In genomic region chr2:115694386-115694785, GRCm38 (mm10) we compare ENCODE assay signal across 24 mouse cellular contexts.
DNase-seq lines count a peak whose midpoint lies in the region; ATAC-seq and TF ChIP-seq lines count a peak whose summit lies in the region.
"Had no signal": no experiment of that assay in that cellular context is flagged by ENCODE, and none has a peak within 500 bp of the region (broad histone marks: within the 10 kb centered on the region; RNA-seq: fewer than 3 reads in every experiment).

No protein-coding gene starts in this region.

- TF ChIP-seq POLR2A in olfactory bulb, adult 2 months (IDR thresholded peaks at IDR 0.05; ENCODE audit: insufficient read depth, low read depth, low read length) = no peak

- intact Hi-C loops in gastrocnemius, postnatal 14 days (cut with DNase I; ENCODE audit: low total_unique reads) = no loop called here

- TF ChIP-seq CTCF in olfactory bulb, adult 2 months (IDR thresholded peaks at IDR 0.05; ENCODE audit: insufficient read depth, low read depth, low read length) = no peak
- TF ChIP-seq CTCF in liver, postnatal 0 days (IDR thresholded peaks at IDR 0.05; ENCODE audit: low read depth) = no peak

- no peak overlapping the region for H3K27ac ChIP-seq in embryonic facial prominence, embryonic 14.5 days (replicated peaks; ENCODE audit: low read depth, low read length)
- H3K27ac ChIP-seq in embryonic facial prominence, embryonic 10.5 days (replicated peaks) = no peak overlapping the region
- peak overlapping the region; percentile 93 for H3K27ac ChIP-seq in olfactory bulb, adult 2 months (ENCODE audit: insufficient read depth, low read depth, low read length)
- H3K27ac ChIP-seq in liver, postnatal 0 days (ENCODE audit: low read depth) = no peak overlapping the region
- H3K27ac ChIP-seq: embryonic facial prominence, embryonic 13.5 days; forebrain, embryonic 15.5 days had no signal

- no peak for DNase-seq in embryonic facial prominence, embryonic 14.5 days (ENCODE audit: low spot score)
- DNase-seq in embryonic facial prominence, embryonic 10.5 days (ENCODE audit: low spot score) = no peak
- peak; percentile 66 for DNase-seq in heart, adult 11 months
- no peak for DNase-seq in heart, adult 9 months (ENCODE audit: low spot score in 2 of 2)
- DNase-seq in brain, adult 2 months (ENCODE audit: low read depth, low spot score) = peak; percentile 73
- DNase-seq in liver, postnatal 0 days = no peak
- no peak for DNase-seq in gastrocnemius, postnatal 14 days
- DNase-seq: adrenal gland, adult 8-10 months; adrenal gland, postnatal 14 days; adrenal gland, postnatal 36 days; B cell, adult 2 months; cerebellum, adult 11-12 months; cerebellum, adult 2 months; cerebellum, adult 9-10 months; cerebellum, postnatal 25 days; forebrain, postnatal 0 days had no signal

- no peak overlapping the region for H3K9ac ChIP-seq in embryonic facial prominence, embryonic 14.5 days (ENCODE audit: low read depth, low read length)
- H3K9ac ChIP-seq in liver, postnatal 0 days (replicated peaks) = no peak overlapping the region
- H3K9ac ChIP-seq: embryonic facial prominence, embryonic 13.5 days; forebrain, embryonic 15.5 days; forebrain, postnatal 0 days had no signal

- ATAC-seq in embryonic facial prominence, embryonic 14.5 days (ENCODE audit: low read depth) = 0 out of 2 replicates have a peak, but pooled peaks have one; percentile 15
- no peak for ATAC-seq in liver, postnatal 0 days
- ATAC-seq: activated CD4-positive, CD25-positive, alpha-beta regulatory T cell, adult 4 months; CD4-positive, CD25-positive, alpha-beta regulatory T cell, adult 4 months; forebrain, embryonic 15.5 days; forebrain, postnatal 0 days; Patski had no signal

- no peaks in the 10 kb centered on the region for H3K4me1 ChIP-seq in embryonic facial prominence, embryonic 14.5 days (ENCODE audit: control insufficient read depth, insufficient read depth, low read length)
- H3K4me1 ChIP-seq in embryonic facial prominence, embryonic 10.5 days = no peaks in the 10 kb centered on the region
- peaks cover 3% of the 10 kb centered on the region; the same call in 1 of the 2 replicates for H3K4me1 ChIP-seq in olfactory bulb, adult 2 months (ENCODE audit: control insufficient read depth, insufficient read depth, low read length)
- H3K4me1 ChIP-seq in liver, postnatal 0 days (ENCODE audit: insufficient read depth) = no peaks in the 10 kb centered on the region
- H3K4me1 ChIP-seq: embryonic facial prominence, embryonic 13.5 days; forebrain, embryonic 15.5 days had no signal

- H3K36me3 ChIP-seq in embryonic facial prominence, embryonic 14.5 days (ENCODE audit: control insufficient read depth, insufficient read depth, low read length) = no peaks in the 10 kb centered on the region
- H3K36me3 ChIP-seq in embryonic facial prominence, embryonic 10.5 days (replicated peaks) = peaks cover 10% of the 10 kb centered on the region
- no peaks in the 10 kb centered on the region for H3K36me3 ChIP-seq in liver, postnatal 0 days (replicated peaks; ENCODE audit: insufficient read depth, low read length)
- H3K36me3 ChIP-seq: embryonic facial prominence, embryonic 13.5 days; forebrain, embryonic 15.5 days had no signal

- H3K4me2 ChIP-seq in embryonic facial prominence, embryonic 14.5 days (ENCODE audit: low read depth, low read length) = no peak overlapping the region
- H3K4me2 ChIP-seq in liver, postnatal 0 days (ENCODE audit: low read depth, low read length) = no peak overlapping the region
- H3K4me2 ChIP-seq: embryonic facial prominence, embryonic 13.5 days; forebrain, embryonic 15.5 days had no signal

- TF ChIP-seq EP300 in liver, postnatal 0 days (IDR thresholded peaks at IDR 0.05; ENCODE audit: low read depth) = no peak

- H3K4me3 ChIP-seq in embryonic facial prominence, embryonic 14.5 days (ENCODE audit: low read depth, low read length) = no peak overlapping the region
- H3K4me3 ChIP-seq in embryonic facial prominence, embryonic 10.5 days = no peak overlapping the region
- no peak overlapping the region for H3K4me3 ChIP-seq in olfactory bulb, adult 2 months (ENCODE audit: insufficient read depth, low read depth, low read length)
- no peak overlapping the region for H3K4me3 ChIP-seq in liver, postnatal 0 days (ENCODE audit: low read depth, low read length)
- H3K4me3 ChIP-seq: embryonic facial prominence, embryonic 13.5 days; forebrain, embryonic 15.5 days had no signal

- H3K27me3 ChIP-seq in embryonic facial prominence, embryonic 14.5 days (replicated peaks; ENCODE audit: control insufficient read depth, insufficient read depth, low read length) = no peaks in the 10 kb centered on the region
- H3K27me3 ChIP-seq in embryonic facial prominence, embryonic 10.5 days (replicated peaks; ENCODE audit: low read depth, poor library complexity, severe bottlenecking) = no peaks in the 10 kb centered on the region
- H3K27me3 ChIP-seq in liver, postnatal 0 days (ENCODE audit: insufficient read depth, low read length) = no peaks in the 10 kb centered on the region
- H3K27me3 ChIP-seq: CH12.LX; embryonic facial prominence, embryonic 13.5 days; forebrain, embryonic 15.5 days; Patski had no signal

- WGBS in embryonic facial prominence, embryonic 14.5 days = 85% methylated on average over 6 of the region's 6 CpGs
- WGBS in embryonic facial prominence, embryonic 10.5 days = 83% methylated on average over 6 of the region's 6 CpGs
- 32% methylated on average over 6 of the region's 6 CpGs for WGBS in olfactory bulb, adult 2 months
- WGBS in liver, postnatal 0 days (ENCODE audit: insufficient replicate concordance) = 87% methylated on average over 6 of the region's 6 CpGs

- H3K9me3 ChIP-seq in embryonic facial prominence, embryonic 14.5 days (ENCODE audit: control insufficient read depth, low read length) = no peaks in the 10 kb centered on the region
- no peaks in the 10 kb centered on the region for H3K9me3 ChIP-seq in embryonic facial prominence, embryonic 10.5 days
- H3K9me3 ChIP-seq in liver, postnatal 0 days (ENCODE audit: low read length) = no peaks in the 10 kb centered on the region
- H3K9me3 ChIP-seq: embryonic facial prominence, embryonic 13.5 days; forebrain, embryonic 15.5 days; G1E had no signal

Comparison
In these comparisons a context has a peak if more than half of its experiments do, and no peak if none do; other contexts are left out.
1. DNase-seq: peak in heart, adult 11 months (single experiment) and brain, adult 2 months (single experiment); none in embryonic facial prominence, embryonic 14.5 days (single experiment), embryonic facial prominence, embryonic 10.5 days (single experiment), heart, adult 9 months (0 of 2), liver, postnatal 0 days (single experiment) and gastrocnemius, postnatal 14 days (single experiment).